In the genomic region with DNA sequence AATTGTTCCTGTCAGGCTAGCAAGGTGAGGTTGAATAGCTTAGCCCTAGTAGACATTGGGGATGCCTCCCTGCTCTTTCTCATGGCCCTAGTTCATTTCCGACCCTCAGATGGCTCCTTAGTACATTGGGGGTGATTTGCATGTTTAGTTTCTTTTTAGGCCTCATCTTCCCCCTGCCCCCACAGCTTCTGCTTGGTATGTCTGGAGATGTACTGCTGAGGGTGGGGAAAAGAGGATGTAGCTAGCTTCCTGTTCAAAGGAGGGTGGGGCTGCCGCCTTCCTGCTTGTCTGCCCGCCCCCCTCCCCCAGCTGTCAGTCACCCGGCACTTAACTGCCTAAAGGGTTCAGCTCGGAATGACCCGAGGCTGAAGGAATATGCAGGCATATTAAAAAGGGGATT, we compare ENCODE assay signal across 8 mouse cellular contexts. TPM values are rescaled to one million over a fixed set of nuclear protein-coding genes. Genes with fewer than 3 reads are reported as not detected.
DNase-seq lines count a peak whose midpoint lies in the region; ATAC-seq and TF ChIP-seq lines count a peak whose summit lies in the region.

No protein-coding gene starts in this region.

- peak; percentile 47 for ATAC-seq in G1E (ENCODE audit: extremely low read depth, insufficient number of reproducible peaks, low FRiP score, poor library complexity, severe bottlenecking)
- ATAC-seq in hematopoietic stem cell, adult 5-6 weeks (replicated peaks in 1 of 2; ENCODE audit: insufficient read depth in 1 of 2, low FRiP score in 2 of 2, low TSS enrichment in 1 of 2, low read depth in 1 of 2, poor library complexity in 2 of 2, severe bottlenecking in 2 of 2), result peak; percentile 74 to 83
- ATAC-seq in erythroid progenitor cell, adult 5-6 weeks (replicated peaks; ENCODE audit: low FRiP score, poor library complexity, severe bottlenecking), result no peak

- TF ChIP-seq CTCF in G1E (IDR thresholded peaks at IDR 0.05; ENCODE audit: low read depth, low read length), result no peak

- no peaks in the 10 kb centered on the region for H3K27me3 ChIP-seq in G1E (ENCODE audit: insufficient read depth, low read length)

- peak overlapping the region; percentile 23; the same call in 1 of the 2 replicates for H3K4me3 ChIP-seq in G1E (ENCODE audit: low read depth, low read length)

- peaks cover 81% of the 10 kb centered on the region for H3K4me1 ChIP-seq in G1E (ENCODE audit: insufficient read depth, low read depth, low read length)

- DNase-seq in A20 (ENCODE audit: low read depth, low spot score) (peak; percentile 85), G1E (ENCODE audit: low spot score) (peak; percentile 18)
- peak; percentile 78 for DNase-seq in lung, postnatal 25 days (ENCODE audit: low spot score)
- DNase-seq in thymus, postnatal 25 days, result peak; percentile 63
- DNase-seq in adrenal gland, postnatal 4 days (ENCODE audit: low spot score in 2 of 2), result no peak
- DNase-seq in Muller cell, postnatal 12 days (ENCODE audit: inconsistent ontology term), result no peak

- H3K9me3 ChIP-seq in G1E (replicated peaks), result no peaks in the 10 kb centered on the region

- H3K36me3 ChIP-seq in G1E (replicated peaks), result peaks cover 15% of the 10 kb centered on the region

RNA-seq across cellular contexts. Expression of gene Msn, which starts 34.8 kb away (rescaled TPM):
- 395 and 485 TPM in 2 replicates for total RNA-seq in G1E (2014; fragmentation: Nextera tagmentation)
- 156 and 234 TPM in 2 replicates for total RNA-seq in G1E (2017)
- polyA plus RNA-seq in G1E (2012), result 40.7 and 70.6 TPM in 2 replicates
- total RNA-seq in hematopoietic stem cell, adult 5-6 weeks (2017), result 128 and 155 TPM in 2 replicates
- total RNA-seq in erythroid progenitor cell, adult 5-6 weeks (2015; ENCODE audit: low replicate concordance), result 112 and 147 TPM in 2 replicates
- 39.1 and 42.7 TPM in 2 replicates for total RNA-seq in erythroid progenitor cell, adult 5-6 weeks (2017; ENCODE audit: low replicate concordance)
- 100 to 1,000 TPM; 154 TPM for total RNA-seq in adrenal gland, postnatal 4 days (2021)

Comparison
In these comparisons a context has a peak if more than half of its experiments do, and no peak if none do; other contexts are left out.
1. DNase-seq: peak in A20 (single experiment), G1E (single experiment), lung, postnatal 25 days (single experiment) and thymus, postnatal 25 days (single experiment); none in adrenal gland, postnatal 4 days (0 of 2) and Muller cell, postnatal 12 days (single experiment).